Mouse (Mus musculus): ENCODE results near the gene Chit1.

- no peak for TF ChIP-seq CTCF (conservative IDR thresholded peaks at IDR 0.05; ENCODE audit: insufficient read depth, insufficient read length, low read depth, low read length)
- TF ChIP-seq POLR2A (IDR thresholded peaks at IDR 0.05; ENCODE audit: low read depth, low read length): no peak
Measured at GRCm38 (mm10) chr1:134086017-134086416, 25.0 kb upstream of the Chit1 start.

Measured in kidney, adult 2 months (tissue).